Mouse (Mus musculus): ENCODE data around the gene Epn2. TPM values are rescaled to one million over a fixed set of nuclear protein-coding genes. Genes with fewer than 3 reads are reported as not detected.

Epn2 gene
- polyA plus RNA-seq, 1 experiment from 2014 or later = 39.0 TPM

- peak overlapping the region; percentile 41 for H3K9ac ChIP-seq (replicated peaks)
- 0 out of 2 replicates have a peak, but pooled peaks cover 8% of the 10 kb centered on the region for H3K27me3 ChIP-seq
- peak overlapping the region; percentile 43 for H3K4me2 ChIP-seq (replicated peaks)
- no peak for ATAC-seq (ENCODE audit: low FRiP score, low read depth)
- no peaks in the 10 kb centered on the region for H3K36me3 ChIP-seq
- peaks cover 15% of the 10 kb centered on the region for H3K4me1 ChIP-seq
- H3K27ac ChIP-seq (replicated peaks) = no peak overlapping the region
- 9% methylated on average over 19 of the region's 22 CpGs for WGBS
- peak overlapping the region; percentile 12; the same call in 1 of the 2 replicates for H3K4me3 ChIP-seq
- H3K9me3 ChIP-seq = no peaks in the 10 kb centered on the region
Measured at GRCm38 (mm10) chr11:61615686-61616522, 36.4 kb upstream of the Epn2 start.

- H3K4me1 ChIP-seq = peaks cover 8% of the 10 kb centered on the region
Measured at GRCm38 (mm10) chr11:61614401-61614800, 34.9 kb upstream of the Epn2 start.

GRCm38 (mm10) chr11:61612116-61612635, 32.7 kb upstream of the Epn2 start:
- ATAC-seq (ENCODE audit: low FRiP score, low read depth) = no peak
- 86% methylated on average over 4 of the region's 4 CpGs for WGBS
- no peaks in the 10 kb centered on the region for H3K9me3 ChIP-seq
- H3K9ac ChIP-seq (replicated peaks) = no peak overlapping the region
- no peak overlapping the region for H3K4me3 ChIP-seq
- H3K4me2 ChIP-seq (replicated peaks) = no peak overlapping the region
- no peaks in the 10 kb centered on the region for H3K36me3 ChIP-seq
- H3K4me1 ChIP-seq = peaks cover 8% of the 10 kb centered on the region
- H3K27me3 ChIP-seq = 0 out of 2 replicates have a peak, but pooled peaks cover 8% of the 10 kb centered on the region
- H3K27ac ChIP-seq (replicated peaks) = no peak overlapping the region

More at GRCm38 (mm10) chr11:61614401-61614800, 34.9 kb upstream of the Epn2 start:
- ATAC-seq (ENCODE audit: low FRiP score, low read depth) = no peak
- H3K36me3 ChIP-seq = no peaks in the 10 kb centered on the region
- WGBS = 73% methylated on average over 5 of the region's 5 CpGs
- H3K9ac ChIP-seq (replicated peaks) = no peak overlapping the region
- H3K27me3 ChIP-seq = 0 out of 2 replicates have a peak, but pooled peaks cover 8% of the 10 kb centered on the region
- no peaks in the 10 kb centered on the region for H3K9me3 ChIP-seq
- no peak overlapping the region for H3K27ac ChIP-seq (replicated peaks)
- no peak overlapping the region for H3K4me2 ChIP-seq (replicated peaks)
- no peak overlapping the region for H3K4me3 ChIP-seq

GRCm38 (mm10) chr11:61611197-61611596, 31.7 kb upstream of the Epn2 start:
- H3K4me2 ChIP-seq (replicated peaks) = no peak overlapping the region
- no peak overlapping the region for H3K27ac ChIP-seq (replicated peaks)
- 0 out of 2 replicates have a peak, but pooled peaks cover 4% of the 10 kb centered on the region for H3K9me3 ChIP-seq
- ATAC-seq (ENCODE audit: low FRiP score, low read depth) = no peak
- 0 out of 2 replicates have a peak, but pooled peaks cover 8% of the 10 kb centered on the region for H3K27me3 ChIP-seq
- no peak overlapping the region for H3K4me3 ChIP-seq
- no peak overlapping the region for H3K9ac ChIP-seq (replicated peaks)
- 86% methylated on average over 3 of the region's 3 CpGs for WGBS
- peaks cover 6% of the 10 kb centered on the region for H3K4me1 ChIP-seq
- no peaks in the 10 kb centered on the region for H3K36me3 ChIP-seq

- no peak for ATAC-seq (ENCODE audit: low FRiP score, low read depth)
- 82% methylated on average over 4 of the region's 4 CpGs for WGBS
- H3K9me3 ChIP-seq = 0 out of 2 replicates have a peak, but pooled peaks cover 4% of the 10 kb centered on the region
- no peaks in the 10 kb centered on the region for H3K4me1 ChIP-seq
- no peaks in the 10 kb centered on the region for H3K27me3 ChIP-seq
- no peak overlapping the region for H3K4me3 ChIP-seq
- H3K36me3 ChIP-seq = no peaks in the 10 kb centered on the region
- H3K9ac ChIP-seq (replicated peaks) = no peak overlapping the region
- no peak overlapping the region for H3K4me2 ChIP-seq (replicated peaks)
- H3K27ac ChIP-seq (replicated peaks) = no peak overlapping the region
Measured at GRCm38 (mm10) chr11:61608072-61608471, 28.6 kb upstream of the Epn2 start.

- H3K4me3 ChIP-seq = no peak overlapping the region
- ATAC-seq (ENCODE audit: low FRiP score, low read depth) = no peak
- no peaks in the 10 kb centered on the region for H3K36me3 ChIP-seq
- WGBS = 95% methylated on average over 7 of the region's 7 CpGs
- no peaks in the 10 kb centered on the region for H3K4me1 ChIP-seq
- H3K9me3 ChIP-seq = 0 out of 2 replicates have a peak, but pooled peaks cover 4% of the 10 kb centered on the region
- no peaks in the 10 kb centered on the region for H3K27me3 ChIP-seq
- H3K4me2 ChIP-seq (replicated peaks) = no peak overlapping the region
- H3K9ac ChIP-seq (replicated peaks) = no peak overlapping the region
- H3K27ac ChIP-seq (replicated peaks) = no peak overlapping the region
Measured at GRCm38 (mm10) chr11:61602705-61603104, 23.2 kb upstream of the Epn2 start.

GRCm38 (mm10) chr11:61601465-61601864, 22.0 kb upstream of the Epn2 start:
- no peaks in the 10 kb centered on the region for H3K36me3 ChIP-seq
- ATAC-seq (ENCODE audit: low FRiP score, low read depth) = no peak
- H3K4me1 ChIP-seq = no peaks in the 10 kb centered on the region
- no peak overlapping the region for H3K4me3 ChIP-seq
- 0 out of 2 replicates have a peak, but pooled peaks cover 2% of the 10 kb centered on the region for H3K9me3 ChIP-seq
- no peak overlapping the region for H3K9ac ChIP-seq (replicated peaks)
- H3K27ac ChIP-seq (replicated peaks) = no peak overlapping the region
- no peak overlapping the region for H3K4me2 ChIP-seq (replicated peaks)
- 62% methylated on average over 3 of the region's 3 CpGs for WGBS
- H3K27me3 ChIP-seq = no peaks in the 10 kb centered on the region

GRCm38 (mm10) chr11:61598367-61598766, 18.9 kb upstream of the Epn2 start:
- no peaks in the 10 kb centered on the region for H3K4me1 ChIP-seq
- no peak overlapping the region for H3K9ac ChIP-seq (replicated peaks)
- no peaks in the 10 kb centered on the region for H3K27me3 ChIP-seq
- WGBS = 67% methylated on average over 6 of the region's 6 CpGs
- no peak overlapping the region for H3K4me3 ChIP-seq
- no peaks in the 10 kb centered on the region for H3K36me3 ChIP-seq
- H3K27ac ChIP-seq (replicated peaks) = no peak overlapping the region
- ATAC-seq (ENCODE audit: low FRiP score, low read depth) = no peak
- H3K9me3 ChIP-seq = no peaks in the 10 kb centered on the region
- no peak overlapping the region for H3K4me2 ChIP-seq (replicated peaks)

- no peaks in the 10 kb centered on the region for H3K4me1 ChIP-seq
- H3K4me2 ChIP-seq (replicated peaks) = no peak overlapping the region
- no peaks in the 10 kb centered on the region for H3K36me3 ChIP-seq
- H3K4me3 ChIP-seq = no peak overlapping the region
- no peak for ATAC-seq (ENCODE audit: low FRiP score, low read depth)
- H3K27me3 ChIP-seq = no peaks in the 10 kb centered on the region
- no peak overlapping the region for H3K9ac ChIP-seq (replicated peaks)
- no peak overlapping the region for H3K27ac ChIP-seq (replicated peaks)
- no peaks in the 10 kb centered on the region for H3K9me3 ChIP-seq
- 98% methylated on average over 2 of the region's 2 CpGs for WGBS
Measured at GRCm38 (mm10) chr11:61597471-61597870, 18.0 kb upstream of the Epn2 start.

- Histone ChIP-seq H3K4me2 (replicated peaks) (no peak overlapping the region), H3K4me3 (no peak overlapping the region), H3K27me3 (no peaks in the 10 kb centered on the region), H3K9me3 (no peaks in the 10 kb centered on the region), H3K27ac (replicated peaks) (no peak overlapping the region), H3K4me1 (no peaks in the 10 kb centered on the region), H3K36me3 (no peaks in the 10 kb centered on the region), H3K9ac (replicated peaks) (no peak overlapping the region)
- ATAC-seq (ENCODE audit: low FRiP score, low read depth) = no peak
Measured at GRCm38 (mm10) chr11:61593069-61593468, 13.6 kb upstream of the Epn2 start.

- Histone ChIP-seq H3K4me3 (no peak overlapping the region), H3K4me2 (replicated peaks) (no peak overlapping the region), H3K9me3 (no peaks in the 10 kb centered on the region), H3K9ac (replicated peaks) (no peak overlapping the region), H3K36me3 (no peaks in the 10 kb centered on the region), H3K4me1 (no peaks in the 10 kb centered on the region), H3K27me3 (no peaks in the 10 kb centered on the region), H3K27ac (replicated peaks) (no peak overlapping the region)
- no peak for ATAC-seq (ENCODE audit: low FRiP score, low read depth)
- 92% methylated on average over 3 of the region's 3 CpGs for WGBS
Measured at GRCm38 (mm10) chr11:61592061-61592460, 12.6 kb upstream of the Epn2 start.

GRCm38 (mm10) chr11:61590516-61591213, 11.2 kb upstream of the Epn2 start:
- no peak for ATAC-seq (ENCODE audit: low FRiP score, low read depth)
- Histone ChIP-seq H3K4me2 (replicated peaks) (no peak overlapping the region), H3K27ac (replicated peaks) (no peak overlapping the region), H3K9me3 (no peaks in the 10 kb centered on the region), H3K4me3 (no peak overlapping the region), H3K36me3 (no peaks in the 10 kb centered on the region), H3K27me3 (no peaks in the 10 kb centered on the region), H3K9ac (replicated peaks) (no peak overlapping the region), H3K4me1 (no peaks in the 10 kb centered on the region)
- 56% methylated on average over 7 of the region's 7 CpGs for WGBS
